Mouse (Mus musculus): ENCODE measurements at regions not wholly inside any gene's neighbourhood (a gene's known extent, or its start where the extent isn't known, plus 50 kb on each side); places are given as distances from the start of the nearest gene placed in this dataset.

DNA sequence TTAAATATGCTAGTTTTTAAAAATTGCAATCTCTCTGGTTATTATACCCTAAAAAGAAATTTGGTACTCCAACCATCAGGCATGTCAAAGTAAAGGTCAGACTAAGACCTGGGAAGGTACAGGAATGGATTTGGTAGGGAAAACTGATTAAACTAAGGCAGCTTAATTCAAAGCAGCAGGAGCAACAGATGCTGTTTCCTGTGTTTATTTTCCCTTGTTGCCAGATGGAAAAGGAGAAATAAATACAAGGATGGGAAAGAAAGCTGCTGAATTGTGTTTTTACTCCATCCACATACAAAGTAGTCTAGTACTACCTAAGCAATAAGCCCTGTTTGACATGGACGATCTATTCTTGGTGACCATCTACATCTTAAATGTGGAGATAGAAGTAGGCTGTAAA is 1177.6 kb downstream of the Pcdh17 start:
- Histone ChIP-seq H3K9ac (replicated peaks; ENCODE audit: low read length) (no peak overlapping the region), H3K4me2 (ENCODE audit: low read depth, low read length) (no peak overlapping the region), H3K9me3 (replicated peaks; ENCODE audit: control insufficient read depth, low read length) (no peaks in the 10 kb centered on the region), H3K4me3 (ENCODE audit: low read depth, low read length) (no peak overlapping the region), H3K36me3 (replicated peaks; ENCODE audit: control insufficient read depth, insufficient read depth, low read depth, low read length) (no peaks in the 10 kb centered on the region), H3K4me1 (ENCODE audit: control insufficient read depth, insufficient read depth, low read length) (no peaks in the 10 kb centered on the region), H3K27ac (replicated peaks; ENCODE audit: low read depth, low read length) (no peak overlapping the region), H3K27me3 (ENCODE audit: control insufficient read depth, insufficient read depth, low read length) (no peaks in the 10 kb centered on the region)
- 81% methylated on average over 1 of the region's 1 CpGs for WGBS
- ATAC-seq (replicated peaks; ENCODE audit: insufficient number of reproducible peaks, low FRiP score, low TSS enrichment, low read depth) (no peak), DNase-seq (ENCODE audit: low spot score) (peak; percentile 56)

Data from embryonic facial prominence, embryonic 11.5 days (tissue).